Mouse (Mus musculus): ENCODE measurements around the gene Fbxo36. TPM values are rescaled to one million over a fixed set of nuclear protein-coding genes. Genes with fewer than 3 reads are reported as not detected.

Gene Fbxo36
- 0.72 to 0.88 TPM (median 0.83 TPM) in 3 of 4 replicates, not detected in the other for total RNA-seq (2023)

DNA sequence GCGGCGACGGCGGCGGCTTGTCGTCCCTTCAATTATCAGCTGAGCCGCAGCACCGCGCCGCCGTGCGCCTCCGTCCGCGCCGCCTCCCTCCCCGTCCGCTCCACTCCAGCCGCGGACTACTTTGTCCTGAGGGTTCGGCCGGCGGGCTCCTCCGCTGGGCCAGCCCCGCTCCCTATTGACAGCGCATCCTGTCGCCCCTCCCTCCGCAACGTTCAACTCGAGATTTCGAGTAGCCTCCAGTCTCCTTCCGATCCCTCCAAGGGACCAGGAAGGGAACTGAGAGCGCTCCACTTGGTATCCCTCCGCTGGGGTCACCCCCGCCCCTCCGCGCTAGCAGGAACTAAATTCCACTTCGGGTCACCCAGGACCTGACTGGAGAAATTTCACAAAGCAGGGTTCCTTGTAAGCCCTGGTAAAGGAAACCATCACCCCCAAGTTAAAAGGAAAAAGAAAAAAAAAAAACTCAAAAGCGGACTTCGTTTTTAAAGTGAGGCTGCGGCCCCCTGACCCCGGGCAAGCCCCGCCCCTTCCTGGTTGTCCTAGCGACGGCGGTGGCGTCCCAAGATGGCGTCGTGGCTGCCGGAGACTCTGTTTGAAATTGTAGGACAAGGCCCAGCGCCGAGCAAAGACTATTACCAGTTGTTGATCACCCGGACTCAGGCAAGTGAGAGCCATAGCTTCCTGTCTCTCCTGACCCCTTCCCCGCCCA, at the start of gene Fbxo36:
Gene Fbxo36, plus strand, starts transcription at position 533 of the 709 bp plus-strand sequence.

DNA sequence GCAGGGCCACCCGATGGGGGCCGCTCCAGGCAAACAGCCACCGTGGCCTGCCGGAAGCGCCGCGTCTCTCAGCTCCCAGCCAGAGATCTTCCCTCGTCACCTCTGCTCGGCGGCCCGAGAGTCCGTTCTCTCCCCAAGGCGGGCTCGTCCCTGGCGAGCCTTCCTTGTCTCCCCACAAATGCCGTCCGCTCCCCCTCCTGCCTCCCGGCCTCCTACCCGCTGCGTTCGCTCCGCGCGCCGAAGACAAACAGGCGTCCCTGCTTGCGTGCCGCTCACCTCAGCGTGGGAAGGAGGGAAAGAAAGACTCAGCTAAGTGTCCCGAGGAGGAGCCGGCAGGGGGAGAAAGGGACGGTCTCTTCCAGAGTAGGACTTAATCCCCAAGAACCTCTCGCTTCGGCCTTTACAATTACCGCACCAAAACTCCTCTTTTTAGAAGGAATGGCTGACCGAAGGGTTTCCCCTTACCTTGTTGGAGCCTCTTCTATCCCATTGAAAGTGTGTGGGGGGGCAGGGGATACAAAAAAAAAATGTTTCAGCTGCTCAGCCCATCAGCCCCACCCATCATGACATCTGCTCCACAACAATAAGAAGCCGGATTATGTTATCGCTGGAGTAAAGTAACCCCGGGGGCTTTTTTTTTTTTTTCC, 500 bp downstream of the Fbxo36 start, which contains the start of gene Trip12:
Gene Trip12, minus strand, starts transcription at position 499 of the 647 bp plus-strand sequence.

DNA sequence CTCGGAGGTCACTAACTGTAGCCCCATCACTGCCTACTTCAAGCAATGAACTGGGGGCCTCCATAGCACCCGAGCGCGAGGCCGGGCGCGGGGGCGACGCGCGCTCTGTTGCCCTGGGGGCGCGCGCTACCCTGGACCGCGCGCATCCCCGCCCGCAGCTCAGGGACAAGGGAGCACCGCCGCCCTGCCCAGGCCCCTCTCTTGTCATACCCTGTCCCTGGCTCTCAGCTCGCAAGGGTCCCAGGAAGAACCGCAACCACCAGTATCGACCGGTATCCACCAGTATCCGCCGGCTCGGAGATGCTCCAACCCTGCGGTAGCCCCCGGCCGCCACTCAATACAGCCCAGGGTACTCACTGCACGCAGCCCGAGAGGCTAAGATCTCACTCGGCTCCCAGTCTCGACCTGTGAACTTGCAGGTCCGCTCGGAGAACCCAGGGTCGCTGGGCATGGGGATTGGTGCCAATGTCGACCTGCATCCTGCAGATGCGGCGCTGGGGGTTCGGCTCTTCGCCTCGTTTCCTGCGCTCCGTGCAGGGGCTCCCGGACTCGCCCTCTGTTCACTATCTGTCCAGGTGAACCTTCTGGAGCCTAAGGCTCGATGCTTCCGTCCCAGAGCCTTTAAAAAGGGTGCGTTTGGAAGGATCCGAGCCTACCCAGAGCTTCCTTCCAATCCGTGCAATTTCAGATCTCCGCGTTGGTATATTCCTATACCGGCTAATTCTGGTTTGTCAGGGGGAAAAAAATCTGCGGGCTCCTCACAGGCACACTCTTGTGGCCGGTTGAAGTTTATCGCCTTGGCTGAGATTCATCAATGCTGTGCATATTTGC, 95.1 kb downstream of the Fbxo36 start, which contains the start of gene Slc16a14:
Gene Slc16a14, minus strand, starts transcription at position 632 of the 831 bp plus-strand sequence.

Other genes starting within 250 kb of the Fbxo36 start
- gene Dner, start 143.6 kb upstream of the Fbxo36 start, total RNA-seq (2023), result not detected in 4 replicates
- gene Trip12, start 675 bp downstream of the Fbxo36 start, total RNA-seq (2023), result 314 to 340 TPM (median 329 TPM) in 4 replicates
- gene Slc16a14, start 95.3 kb downstream of the Fbxo36 start, total RNA-seq (2023), result not detected in 4 replicates